Mouse (Mus musculus) ES-E14 (cell line): ENCODE measurements around the gene Batf3. TPM values are rescaled to one million over a fixed set of nuclear protein-coding genes. Genes with fewer than 3 reads are reported as not detected.

Source experiments
- DNase-seq: peaks from one replicate; pipeline ENCODE4 v3.0.0-alpha.2; 2013; ENCODE audit warnings: low read depth, low spot score
- H3K27ac ChIP-seq: 2 replicates; pipeline ENCODE4 v1.5.1; 2012; ENCODE audit warnings: low read depth, mild to moderate bottlenecking, low read length, moderate library complexity, mixed read lengths; ENCODE audit not compliant: poor library complexity, insufficient read depth, severe bottlenecking
- H3K36me3 ChIP-seq: 2 replicates; pipeline ENCODE4 v1.6.1; 2012; ENCODE audit warnings: mild to moderate bottlenecking, low read length, moderate library complexity, mixed read lengths; ENCODE audit not compliant: control insufficient read depth, poor library complexity, insufficient read depth, severe bottlenecking
- H3K4me1 ChIP-seq, 2 experiments: fragments of 150-350 bp in 1 of 2; sonication (generic) in 1 of 2; 2 replicates each; pipeline ENCODE4 v1.6.1; 2012; ENCODE audit warnings: low read length in 2 of 2, mild to moderate bottlenecking in 1 of 2, mixed read lengths in 1 of 2; ENCODE audit not compliant: control insufficient read depth in 2 of 2, insufficient read depth in 2 of 2, poor library complexity in 1 of 2
- H3K4me3 ChIP-seq, 2 experiments: fragments of 150-350 bp in 1 of 2; sonication (generic) in 1 of 2; 2 replicates each; pipeline ENCODE4 v1.5.1; 2012; ENCODE audit warnings: low read length in 2 of 2, low read depth in 1 of 2, mild to moderate bottlenecking in 1 of 2, mixed read lengths in 1 of 2; ENCODE audit not compliant: insufficient read depth in 1 of 2, poor library complexity in 1 of 2, severe bottlenecking in 1 of 2
- H3K9ac ChIP-seq: 2 replicates; pipeline ENCODE4 v1.6.1; 2012; ENCODE audit warnings: low read depth, mild to moderate bottlenecking, low read length, mixed read lengths; ENCODE audit not compliant: poor library complexity, insufficient read depth, severe bottlenecking
- H3K9me3 ChIP-seq: fragments of 150-350 bp; sonication (generic); 2 replicates; pipeline ENCODE4 v1.6.1; 2012; ENCODE audit warnings: low read depth, mild to moderate bottlenecking, low read length; ENCODE audit not compliant: control insufficient read depth, insufficient read depth
- CHD2 ChIP-seq: IDR thresholded peaks from 2 replicates; pipeline ENCODE4 v1.6.1; 2014; ENCODE audit warnings: mild to moderate bottlenecking, low read depth, low read length, inconsistent platforms
- HCFC1 ChIP-seq: IDR thresholded peaks from 2 replicates; pipeline ENCODE4 v1.6.1; 2012; ENCODE audit warnings: low read length, inconsistent platforms, borderline replicate concordance; ENCODE audit not compliant: insufficient read depth
- MAFK ChIP-seq: IDR thresholded peaks from 2 replicates; pipeline ENCODE4 v1.6.1; 2014; ENCODE audit warnings: mild to moderate bottlenecking, low read depth, low read length, inconsistent platforms; ENCODE audit not compliant: insufficient read depth
- ZC3H11A ChIP-seq: IDR thresholded peaks from 2 replicates; pipeline ENCODE4 v1.6.1; 2012; ENCODE audit warnings: low read depth, mild to moderate bottlenecking, inconsistent platforms, low read length, borderline replicate concordance
- ZNF384 ChIP-seq: IDR thresholded peaks from 2 replicates; pipeline ENCODE4 v1.6.1; 2012; ENCODE audit warnings: low read depth, low read length, inconsistent platforms
- in situ Hi-C, 2 experiments: fragments of 600-800 bp; cut with MboI; formaldehyde crosslinking; loops; one replicate each; pipeline ENCODE4 v1.15.1; 2025; ENCODE audit warnings: low sequenced_read_pairs in 2 of 2, inconsistent platforms in 1 of 2; ENCODE audit not compliant: unreplicated experiment in 2 of 2
- total RNA-seq: library from RNA; depleted of rRNA; stranded (reverse); fragments of 300-350 nt; gene quantifications from 2 replicates; pipeline ENCODE4 v1.2.3, GENCODE M21; 2012

The Batf3 gene
- total RNA-seq, 1 experiment: 2.8 TPM

DNA sequence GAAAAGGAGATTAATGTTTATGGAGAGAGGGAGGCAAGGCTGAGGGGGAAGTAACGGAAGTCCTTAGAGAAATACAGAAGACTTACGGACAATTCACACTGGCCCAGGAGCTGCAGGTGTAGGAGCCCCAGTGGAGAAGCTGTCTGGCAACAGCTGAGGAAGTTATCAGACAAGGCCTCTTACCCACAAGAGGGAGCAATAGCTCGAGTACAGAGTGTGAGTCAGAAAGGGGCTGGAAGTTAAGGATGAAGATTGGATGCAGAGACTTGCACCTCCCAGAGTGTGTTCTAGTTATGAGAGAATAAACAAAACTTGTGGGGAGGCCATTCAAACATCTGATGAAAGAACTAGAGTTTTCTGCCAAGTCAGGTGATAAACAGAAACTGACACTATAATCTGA is 40.2 kb upstream of the Batf3 start:
- in situ Hi-C loops: no loop called here
- H3K4me1 ChIP-seq: peaks cover 0 to 2% of the 10 kb centered on the region in 2 experiments; a peak in 1 of 4 replicates
- H3K9ac ChIP-seq: no peak overlapping the region
- H3K4me3 ChIP-seq: no peak overlapping the region
- TF ChIP-seq CHD2 (no peak), ZC3H11A (no peak), ZNF384 (no peak), HCFC1 (no peak), MAFK (no peak)
- H3K36me3 ChIP-seq: no peaks in the 10 kb centered on the region
- no peak for DNase-seq
- no peak overlapping the region for H3K27ac ChIP-seq
- H3K9me3 ChIP-seq: no peaks in the 10 kb centered on the region

DNA sequence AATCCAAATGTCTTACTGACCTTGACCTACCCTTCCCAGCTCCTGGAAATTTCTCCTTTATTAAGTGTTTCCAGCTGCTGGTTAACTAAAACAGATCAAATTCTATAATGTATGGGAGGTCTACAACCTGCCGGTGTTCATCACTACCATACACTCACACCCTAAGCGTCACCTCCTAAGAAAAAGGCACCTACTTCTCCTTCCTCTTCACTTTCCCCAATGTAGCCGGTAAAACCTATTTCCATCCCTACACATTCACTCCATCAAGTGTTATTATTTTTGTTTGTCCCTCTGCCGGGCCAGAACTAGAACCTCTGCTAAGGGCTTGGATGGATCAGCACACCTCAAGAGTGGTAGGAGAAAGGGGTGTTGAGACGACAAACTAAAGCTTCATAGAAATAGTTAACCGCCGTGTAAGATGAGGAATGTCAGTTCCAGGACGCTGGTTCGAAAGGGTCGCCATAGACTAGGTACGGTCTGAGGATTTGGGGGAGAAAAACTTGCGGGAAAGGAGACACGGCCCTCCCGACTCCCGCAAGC is 35.3 kb upstream of the Batf3 start:
- H3K4me3 ChIP-seq: peak overlapping the region; percentile 73 to 99
- peaks cover 4 to 8% of the 10 kb centered on the region in 2 experiments; a peak in 3 of 4 replicates for H3K4me1 ChIP-seq
- TF ChIP-seq ZNF384: no peak
- no peak for TF ChIP-seq CHD2
- TF ChIP-seq MAFK: no peak
- TF ChIP-seq ZC3H11A: no peak
- TF ChIP-seq HCFC1: no peak
- H3K27ac ChIP-seq: no peak overlapping the region
- H3K9ac ChIP-seq: peak overlapping the region; percentile 82
- in situ Hi-C loops: no loop called here
- peaks cover 11% of the 10 kb centered on the region for H3K36me3 ChIP-seq
- no peak for DNase-seq
- no peaks in the 10 kb centered on the region for H3K9me3 ChIP-seq

DNA sequence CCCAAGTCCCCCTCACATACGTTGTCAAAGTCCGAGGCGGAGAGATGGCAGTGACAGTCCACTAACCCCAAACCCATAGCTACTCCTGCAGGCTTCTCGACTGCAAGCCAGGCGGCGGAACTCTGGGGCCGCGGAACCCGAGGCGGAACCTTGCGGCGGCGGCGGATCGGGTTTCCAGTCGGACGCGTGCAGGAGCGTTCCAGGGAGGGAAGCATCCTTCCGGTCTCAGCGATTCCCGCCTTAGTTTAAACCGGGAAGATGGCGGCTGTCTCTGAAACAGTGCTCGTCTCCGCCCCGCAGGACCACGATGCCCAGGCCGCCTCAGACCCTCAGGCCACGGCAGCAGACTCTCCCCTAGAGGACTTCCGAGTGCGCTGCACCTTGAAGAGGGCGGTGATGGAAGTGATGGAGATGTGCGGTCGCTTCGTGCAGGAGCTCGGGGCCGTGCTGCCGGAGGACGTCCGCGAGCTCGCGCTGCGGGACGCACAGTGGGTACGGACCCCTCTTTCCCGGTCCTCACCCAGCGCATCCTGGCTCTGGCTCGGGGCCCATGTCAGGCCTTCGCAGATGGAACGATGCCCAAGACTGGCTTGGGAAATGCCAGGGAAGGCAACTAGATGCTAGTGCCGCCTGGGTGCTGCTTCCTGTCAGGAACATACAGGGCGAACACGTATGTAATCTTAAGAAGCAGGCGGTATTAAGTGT is 34.7 kb upstream of the Batf3 start, which contains the start of the genes Tatdn3 and Nsl1:
TSS of gene Tatdn3 (minus strand) at position 152 of the 705 bp plus-strand sequence.
TSS of gene Nsl1 (plus strand) at position 232 of the 705 bp plus-strand sequence.
- no peaks in the 10 kb centered on the region for H3K9me3 ChIP-seq
- H3K9ac ChIP-seq: peak within 1 kb of the TSS; percentile 97
- peaks cover 4 to 8% of the 10 kb centered on the region in 2 experiments; a peak in 3 of 4 replicates for H3K4me1 ChIP-seq
- H3K27ac ChIP-seq: peak within 1 kb of the TSS; percentile 67; the same call in 1 of the 2 replicates
- DNase-seq: peak; percentile 75
- in situ Hi-C loops: no loop called here
- peaks cover 14% of the 10 kb centered on the region for H3K36me3 ChIP-seq
- peak within 1 kb of the TSS; percentile 93 to 99 for H3K4me3 ChIP-seq
- TF ChIP-seq ZNF384: no peak
- TF ChIP-seq HCFC1: peak; percentile 87; the same call in 1 of the 2 replicates
- TF ChIP-seq ZC3H11A: no peak
- TF ChIP-seq CHD2: 0 out of 2 replicates have a peak, but pooled peaks have one; percentile 27
- TF ChIP-seq MAFK: no peak

DNA sequence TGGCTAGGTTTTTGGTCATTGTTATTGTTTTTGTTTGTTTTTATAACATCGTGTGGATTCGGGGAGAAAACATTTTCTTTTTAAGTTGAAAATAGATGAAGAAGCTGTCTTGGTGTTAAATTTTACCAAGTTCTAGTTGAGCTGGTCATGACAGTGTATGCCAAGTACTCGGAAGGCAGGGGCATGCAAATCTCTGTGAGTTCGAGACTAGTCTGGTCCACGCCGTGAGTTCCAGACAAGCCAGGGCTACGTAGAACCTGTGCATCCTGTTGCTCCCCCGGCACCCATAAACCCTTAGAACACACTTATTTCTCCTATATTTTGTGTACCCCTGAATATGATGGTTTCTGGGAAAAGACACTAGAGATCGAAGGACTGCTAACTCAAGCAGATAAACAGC is 33.9 kb upstream of the Batf3 start:
- peak overlapping the region; percentile 97 for H3K9ac ChIP-seq
- no peak for DNase-seq
- TF ChIP-seq ZNF384 (no peak), HCFC1 (no peak), CHD2 (no peak), MAFK (no peak), ZC3H11A (no peak)
- H3K27ac ChIP-seq: no peak overlapping the region
- peaks cover 4 to 8% of the 10 kb centered on the region in 2 experiments; a peak in 3 of 4 replicates for H3K4me1 ChIP-seq
- in situ Hi-C loops: no loop called here
- peak overlapping the region; percentile 93 to 99 for H3K4me3 ChIP-seq
- H3K9me3 ChIP-seq: no peaks in the 10 kb centered on the region
- H3K36me3 ChIP-seq: peaks cover 17% of the 10 kb centered on the region
